Mouse (Mus musculus): Measurements from ENCODE around the gene Ctss. TPM values are rescaled to one million over a fixed set of nuclear protein-coding genes. Genes with fewer than 3 reads are reported as not detected.
"Not testable (repeated sequence)": the region's sequence is repeated elsewhere in the genome, so short reads cannot be mapped to it uniquely, and the experiment has no call there.

The Ctss gene
- polyA plus RNA-seq, 1 experiment from 2014 or later: 25.7 TPM

GRCm38 (mm10) chr3:95524673-95525072, 1.9 kb upstream of the Ctss start:
- H3K4me3 ChIP-seq (ENCODE audit: low read length): no peak overlapping the region
- H3K9me3 ChIP-seq (ENCODE audit: control insufficient read depth, low read length): no peaks in the 10 kb centered on the region
- 47% methylated on average over 2 of the region's 2 CpGs for WGBS
- no peak for ATAC-seq (ENCODE audit: low read depth)
- H3K27me3 ChIP-seq (ENCODE audit: control insufficient read depth, insufficient read depth, low read depth, low read length): no peaks in the 10 kb centered on the region
- H3K27ac ChIP-seq (ENCODE audit: low read length): no peak overlapping the region
- no peak overlapping the region for H3K4me2 ChIP-seq (ENCODE audit: low read depth, low read length)
- H3K9ac ChIP-seq (ENCODE audit: low read length): no peak overlapping the region
- H3K36me3 ChIP-seq (ENCODE audit: control insufficient read depth, insufficient read depth, low read length): no peaks in the 10 kb centered on the region
- no peaks in the 10 kb centered on the region for H3K4me1 ChIP-seq (replicated peaks; ENCODE audit: control insufficient read depth, insufficient read depth, low read length)

DNA sequence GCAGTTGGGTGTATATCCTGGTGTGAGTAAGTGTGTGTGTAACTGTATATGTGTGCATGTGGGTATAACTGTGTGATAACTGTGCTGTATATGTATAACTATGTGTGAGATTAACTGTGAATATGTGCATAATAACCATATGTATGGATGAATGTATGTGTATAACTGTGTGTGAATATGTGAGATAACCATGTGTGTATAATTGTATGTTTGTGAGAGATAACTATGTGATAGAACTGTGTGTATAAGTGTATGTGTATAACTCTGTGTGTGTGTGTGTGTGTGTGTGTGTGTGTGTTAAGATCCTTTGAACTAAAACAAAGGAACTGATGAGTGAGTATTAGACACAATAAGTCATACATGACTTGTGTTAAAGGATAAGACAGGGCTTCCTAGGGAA, 475 bp upstream of the Ctss start:
- no peak for ATAC-seq (ENCODE audit: low read depth)
- Histone ChIP-seq H3K9me3 (ENCODE audit: control insufficient read depth, low read length) (no peaks in the 10 kb centered on the region), H3K27ac (ENCODE audit: low read length) (no peak overlapping the region), H3K9ac (ENCODE audit: low read length) (no peak overlapping the region), H3K4me3 (ENCODE audit: low read length) (no peak overlapping the region), H3K27me3 (ENCODE audit: control insufficient read depth, insufficient read depth, low read depth, low read length) (no peaks in the 10 kb centered on the region), H3K4me2 (ENCODE audit: low read depth, low read length) (no peak overlapping the region), H3K4me1 (replicated peaks; ENCODE audit: control insufficient read depth, insufficient read depth, low read length) (no peaks in the 10 kb centered on the region), H3K36me3 (ENCODE audit: control insufficient read depth, insufficient read depth, low read length) (no peaks in the 10 kb centered on the region)

- Histone ChIP-seq H3K27ac (ENCODE audit: low read length) (no peak overlapping the region), H3K4me3 (ENCODE audit: low read length) (no peak overlapping the region), H3K9ac (ENCODE audit: low read length) (no peak overlapping the region), H3K4me2 (ENCODE audit: low read depth, low read length) (no peak overlapping the region), H3K4me1 (replicated peaks; ENCODE audit: control insufficient read depth, insufficient read depth, low read length) (no peaks in the 10 kb centered on the region), H3K36me3 (ENCODE audit: control insufficient read depth, insufficient read depth, low read length) (no peaks in the 10 kb centered on the region), H3K9me3 (ENCODE audit: control insufficient read depth, low read length) (no peaks in the 10 kb centered on the region), H3K27me3 (ENCODE audit: control insufficient read depth, insufficient read depth, low read depth, low read length) (no peaks in the 10 kb centered on the region)
- 73% methylated on average over 6 of the region's 6 CpGs for WGBS
- no peak for ATAC-seq (ENCODE audit: low read depth)
Observed at GRCm38 (mm10) chr3:95529814-95530213, 3.2 kb downstream of the Ctss start.

- H3K27ac ChIP-seq (ENCODE audit: low read length): no peak overlapping the region
- H3K4me1 ChIP-seq (replicated peaks; ENCODE audit: control insufficient read depth, insufficient read depth, low read length): no peaks in the 10 kb centered on the region
- H3K9ac ChIP-seq (ENCODE audit: low read length): no peak overlapping the region
- no peaks in the 10 kb centered on the region for H3K27me3 ChIP-seq (ENCODE audit: control insufficient read depth, insufficient read depth, low read depth, low read length)
- H3K36me3 ChIP-seq (ENCODE audit: control insufficient read depth, insufficient read depth, low read length): no peaks in the 10 kb centered on the region
- 74% methylated on average over 1 of the region's 1 CpGs for WGBS
- H3K4me2 ChIP-seq (ENCODE audit: low read depth, low read length): no peak overlapping the region
- ATAC-seq (ENCODE audit: low read depth): no peak
- no peaks in the 10 kb centered on the region for H3K9me3 ChIP-seq (ENCODE audit: control insufficient read depth, low read length)
- H3K4me3 ChIP-seq (ENCODE audit: low read length): no peak overlapping the region
Observed at GRCm38 (mm10) chr3:95531025-95531424, 4.4 kb downstream of the Ctss start.

DNA sequence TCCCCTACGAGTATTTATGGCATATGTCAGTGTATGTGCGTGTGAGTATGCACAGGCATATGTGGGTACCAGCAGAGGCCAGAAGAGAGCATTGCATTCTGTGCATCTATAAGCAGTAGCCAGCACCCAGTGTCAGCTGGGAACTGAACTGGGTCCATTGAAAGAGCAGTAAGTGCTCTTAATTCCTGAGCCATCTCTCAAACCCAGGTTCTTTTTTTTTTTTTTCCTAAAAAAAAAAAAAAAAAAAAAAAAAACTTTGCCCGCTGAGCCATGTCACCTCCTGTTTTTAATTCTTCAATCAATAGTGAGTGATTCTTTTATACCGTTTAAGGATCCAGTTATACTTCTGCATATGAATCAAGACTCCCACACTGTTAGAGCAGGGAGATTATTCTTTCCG, 6.8 kb downstream of the Ctss start:
- ATAC-seq (ENCODE audit: low read depth): no peak
- no peaks in the 10 kb centered on the region for H3K9me3 ChIP-seq (ENCODE audit: control insufficient read depth, low read length)
- no peaks in the 10 kb centered on the region for H3K27me3 ChIP-seq (ENCODE audit: control insufficient read depth, insufficient read depth, low read depth, low read length)

DNA sequence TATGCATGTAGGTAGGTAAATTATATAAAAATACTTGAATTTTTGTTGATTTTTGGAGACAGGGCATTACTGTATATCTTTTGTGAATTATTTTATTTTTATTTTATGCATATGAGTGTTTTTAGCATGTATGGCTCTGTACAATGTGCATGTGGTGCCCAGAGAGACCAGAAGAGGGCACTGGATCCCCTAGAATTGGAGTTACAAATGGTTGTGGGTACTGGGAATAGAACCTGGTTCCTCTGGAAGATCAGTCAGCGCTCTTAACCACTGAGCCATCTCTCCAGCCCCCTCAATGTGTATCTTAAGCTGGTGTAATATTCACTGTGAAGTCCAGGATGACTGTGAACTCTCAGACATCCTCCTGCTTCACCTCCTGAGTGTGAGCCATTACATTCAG, 8.3 kb downstream of the Ctss start:
- Histone ChIP-seq H3K27me3 (ENCODE audit: control insufficient read depth, insufficient read depth, low read depth, low read length) (no peaks in the 10 kb centered on the region), H3K4me2 (ENCODE audit: low read depth, low read length) (no peak overlapping the region), H3K4me1 (replicated peaks; ENCODE audit: control insufficient read depth, insufficient read depth, low read length) (no peaks in the 10 kb centered on the region), H3K27ac (ENCODE audit: low read length) (no peak overlapping the region), H3K9me3 (ENCODE audit: control insufficient read depth, low read length) (no peaks in the 10 kb centered on the region), H3K4me3 (ENCODE audit: low read length) (no peak overlapping the region), H3K36me3 (ENCODE audit: control insufficient read depth, insufficient read depth, low read length) (no peaks in the 10 kb centered on the region), H3K9ac (ENCODE audit: low read length) (no peak overlapping the region)
- WGBS: 68% methylated on average over 1 of the region's 1 CpGs
- ATAC-seq (ENCODE audit: low read depth): no peak

More for the DNA sequence above, 6.8 kb downstream of the Ctss start:
- Histone ChIP-seq H3K36me3 (ENCODE audit: control insufficient read depth, insufficient read depth, low read length) (no peaks in the 10 kb centered on the region), H3K4me1 (replicated peaks; ENCODE audit: control insufficient read depth, insufficient read depth, low read length) (no peaks in the 10 kb centered on the region), H3K4me3 (ENCODE audit: low read length) (no peak overlapping the region), H3K4me2 (ENCODE audit: low read depth, low read length) (no peak overlapping the region), H3K27ac (ENCODE audit: low read length) (no peak overlapping the region), H3K9ac (ENCODE audit: low read length) (no peak overlapping the region)
- 82% methylated on average over 5 of the region's 5 CpGs for WGBS

DNA sequence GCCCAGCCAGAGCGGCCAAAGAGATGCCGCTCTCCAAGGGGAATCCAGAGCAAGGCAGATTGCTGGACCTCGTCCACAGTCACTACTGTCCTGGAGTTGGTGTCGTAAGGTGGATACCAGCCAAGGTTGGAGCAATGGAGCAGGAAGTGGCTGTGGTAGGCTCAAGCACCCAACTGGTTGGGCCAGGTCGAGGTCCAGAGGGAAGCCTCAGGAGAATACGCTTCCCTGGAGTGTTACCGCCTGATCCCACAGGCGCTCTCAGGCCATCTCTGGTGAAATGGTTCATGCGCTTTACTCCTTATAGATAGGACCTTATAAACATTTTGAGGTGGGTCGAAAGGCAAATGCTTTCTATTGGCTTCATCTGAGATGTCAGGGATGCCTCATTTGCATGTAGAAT, 12.3 kb downstream of the Ctss start:
- Histone ChIP-seq H3K27ac (ENCODE audit: low read length) (no peak overlapping the region), H3K4me1 (replicated peaks; ENCODE audit: control insufficient read depth, insufficient read depth, low read length) (no peaks in the 10 kb centered on the region), H3K36me3 (ENCODE audit: control insufficient read depth, insufficient read depth, low read length) (no peaks in the 10 kb centered on the region), H3K9me3 (ENCODE audit: control insufficient read depth, low read length) (no peaks in the 10 kb centered on the region), H3K4me3 (ENCODE audit: low read length) (no peak overlapping the region), H3K27me3 (ENCODE audit: control insufficient read depth, insufficient read depth, low read depth, low read length) (no peaks in the 10 kb centered on the region), H3K4me2 (ENCODE audit: low read depth, low read length) (no peak overlapping the region), H3K9ac (ENCODE audit: low read length) (no peak overlapping the region)
- WGBS: 85% methylated on average over 10 of the region's 10 CpGs
- ATAC-seq (ENCODE audit: low read depth): no peak

DNA sequence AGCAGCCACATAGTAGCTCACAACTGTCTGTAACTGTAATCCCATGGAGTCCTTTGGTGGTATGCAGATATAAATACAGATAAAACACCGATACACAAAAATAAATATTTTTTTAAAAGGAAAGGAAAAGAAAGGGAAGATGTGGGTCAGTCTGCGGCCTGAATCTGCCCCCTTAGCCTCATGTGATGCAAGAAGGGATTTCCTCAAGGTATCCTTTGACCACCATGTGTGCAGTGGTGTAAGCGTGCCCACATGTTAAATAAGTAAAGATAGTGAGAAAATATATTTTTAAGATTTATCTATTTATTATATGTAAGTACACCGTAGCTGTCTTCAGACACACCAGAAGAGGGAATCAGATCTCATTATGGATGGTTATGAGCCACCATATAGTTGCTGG, 13.3 kb downstream of the Ctss start:
- WGBS: 95% methylated on average over 4 of the region's 4 CpGs

GRCm38 (mm10) chr3:95541186-95541585, 14.6 kb downstream of the Ctss start:
- not testable (repeated sequence) for H3K27me3 ChIP-seq (ENCODE audit: control insufficient read depth, insufficient read depth, low read depth, low read length); H3K9me3 ChIP-seq (ENCODE audit: control insufficient read depth, low read length); H3K4me2 ChIP-seq (ENCODE audit: low read depth, low read length); H3K4me3 ChIP-seq (ENCODE audit: low read length); H3K9ac ChIP-seq (ENCODE audit: low read length); H3K27ac ChIP-seq (ENCODE audit: low read length); H3K36me3 ChIP-seq (ENCODE audit: control insufficient read depth, insufficient read depth, low read length); H3K4me1 ChIP-seq (replicated peaks; ENCODE audit: control insufficient read depth, insufficient read depth, low read length); ATAC-seq (ENCODE audit: low read depth)
- WGBS: 54% methylated on average over 2 of the region's 2 CpGs

More for the DNA sequence above, 13.3 kb downstream of the Ctss start:
- Histone ChIP-seq H3K9me3 (ENCODE audit: control insufficient read depth, low read length) (no peaks in the 10 kb centered on the region), H3K27ac (ENCODE audit: low read length) (no peak overlapping the region), H3K4me2 (ENCODE audit: low read depth, low read length) (no peak overlapping the region), H3K36me3 (ENCODE audit: control insufficient read depth, insufficient read depth, low read length) (no peaks in the 10 kb centered on the region), H3K9ac (ENCODE audit: low read length) (no peak overlapping the region), H3K4me1 (replicated peaks; ENCODE audit: control insufficient read depth, insufficient read depth, low read length) (no peaks in the 10 kb centered on the region), H3K27me3 (ENCODE audit: control insufficient read depth, insufficient read depth, low read depth, low read length) (no peaks in the 10 kb centered on the region), H3K4me3 (ENCODE audit: low read length) (no peak overlapping the region)
- no peak for ATAC-seq (ENCODE audit: low read depth)

- Histone ChIP-seq H3K27me3 (ENCODE audit: control insufficient read depth, insufficient read depth, low read depth, low read length) (no peaks in the 10 kb centered on the region), H3K9ac (ENCODE audit: low read length) (no peak overlapping the region), H3K36me3 (ENCODE audit: control insufficient read depth, insufficient read depth, low read length) (no peaks in the 10 kb centered on the region), H3K4me1 (replicated peaks; ENCODE audit: control insufficient read depth, insufficient read depth, low read length) (no peaks in the 10 kb centered on the region), H3K4me3 (ENCODE audit: low read length) (no peak overlapping the region), H3K27ac (ENCODE audit: low read length) (no peak overlapping the region), H3K9me3 (ENCODE audit: control insufficient read depth, low read length) (no peaks in the 10 kb centered on the region), H3K4me2 (ENCODE audit: low read depth, low read length) (no peak overlapping the region)
- no peak for ATAC-seq (ENCODE audit: low read depth)
Observed at GRCm38 (mm10) chr3:95542171-95542570, 15.6 kb downstream of the Ctss start.

Data from lung, embryonic 16.5 days (tissue).